Mouse (Mus musculus) lung, embryonic 16.5 days (tissue): ENCODE measurements around the gene Trpv1. TPM values are rescaled to one million over a fixed set of nuclear protein-coding genes. Genes with fewer than 3 reads are reported as not detected.

Experiments used
- ATAC-seq: fragments of 200-750 bp; cut with Nextera tagmentation; 2 replicates; pipeline ENCODE4 v1.8.0; 2017; ENCODE audit warnings: low read depth, mild to moderate bottlenecking, moderate library complexity
- H3K27ac ChIP-seq: fragments of 300-500 bp; sonication (generic); 2 replicates; pipeline ENCODE4 v1.5.1; 2014; ENCODE audit warnings: mild to moderate bottlenecking, control low read depth, low read length
- H3K27me3 ChIP-seq: fragments of 300-500 bp; sonication (generic); 2 replicates; pipeline ENCODE4 v1.6.1; 2014; ENCODE audit warnings: low read depth, low read length, mixed read lengths; ENCODE audit not compliant: control insufficient read depth, insufficient read depth
- H3K36me3 ChIP-seq: fragments of 300-500 bp; sonication (generic); 2 replicates; pipeline ENCODE4 v1.6.1; 2014; ENCODE audit warnings: low read length; ENCODE audit not compliant: control insufficient read depth, insufficient read depth
- H3K4me1 ChIP-seq: fragments of 300-500 bp; sonication (generic); replicated peaks from 2 replicates; pipeline ENCODE4 v1.6.1; 2014; ENCODE audit warnings: low read length, mixed read lengths; ENCODE audit not compliant: control insufficient read depth, insufficient read depth
- H3K4me2 ChIP-seq: fragments of 300-500 bp; sonication (generic); 2 replicates; pipeline ENCODE4 v1.6.1; 2014; ENCODE audit warnings: low read depth, low read length, control low read depth
- H3K4me3 ChIP-seq: fragments of 300-500 bp; sonication (generic); 2 replicates; pipeline ENCODE4 v1.5.1; 2014; ENCODE audit warnings: mild to moderate bottlenecking, low read length, control low read depth
- H3K9ac ChIP-seq: fragments of 300-500 bp; sonication (generic); 2 replicates; pipeline ENCODE4 v1.6.1; 2014; ENCODE audit warnings: low read length, control low read depth
- H3K9me3 ChIP-seq: fragments of 300-500 bp; sonication (generic); 2 replicates; pipeline ENCODE4 v1.6.1; 2016; ENCODE audit warnings: low read length; ENCODE audit not compliant: control insufficient read depth
- WGBS: fragments of 180-500 bp; shearing (Covaris S2); extraction: QIAGEN DNeasy Blood & Tissue Kit; methylation state at CpG from one replicate; pipeline ENCODE4 v1.1.7; 2014; 5-methylcytosine and 5-hydroxymethylcytosine counted together
- polyA plus RNA-seq: library from polyadenylated mRNA; unstranded; fragments of >200 nt; fragmentation: Nextera tagmentation; extraction: Ambion mirVana; gene quantifications from 2 replicates; pipeline ENCODE4 v1.2.1, GENCODE M21; 2015

The Trpv1 gene
- polyA plus RNA-seq, 1 experiment from 2014 or later = 0.05 TPM

GRCm38 (mm10) chr11:73225856-73226255 lies 8.2 kb upstream of the Trpv1 start:
- no peak overlapping the region for H3K9ac ChIP-seq
- no peaks in the 10 kb centered on the region for H3K27me3 ChIP-seq
- WGBS = 85% methylated on average over 6 of the region's 6 CpGs
- no peaks in the 10 kb centered on the region for H3K4me1 ChIP-seq
- H3K9me3 ChIP-seq = no peaks in the 10 kb centered on the region
- H3K27ac ChIP-seq = no peak overlapping the region
- no peak for ATAC-seq
- H3K4me2 ChIP-seq = no peak overlapping the region
- no peaks in the 10 kb centered on the region for H3K36me3 ChIP-seq
- no peak overlapping the region for H3K4me3 ChIP-seq

DNA sequence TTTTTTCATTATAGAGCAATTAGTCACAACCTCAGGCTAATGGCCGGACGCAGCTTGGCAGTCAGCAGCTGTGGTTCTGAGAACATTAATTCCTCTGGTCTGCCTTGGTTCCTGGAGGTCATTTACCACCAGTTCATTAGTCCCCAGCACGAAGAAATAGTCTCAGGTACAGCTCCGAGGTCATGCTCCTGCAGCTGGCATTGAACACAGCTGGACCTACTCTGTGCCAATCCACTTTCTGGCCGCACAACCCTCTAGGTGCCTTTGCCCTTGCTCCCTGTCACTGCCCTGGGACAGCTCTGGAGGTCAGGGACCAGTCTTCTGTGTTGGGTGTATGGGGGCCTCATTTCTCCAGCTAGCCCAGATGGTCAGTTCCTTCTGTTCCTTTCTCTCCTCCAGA lies 5.2 kb upstream of the Trpv1 start:
- no peak overlapping the region for H3K4me3 ChIP-seq
- no peaks in the 10 kb centered on the region for H3K27me3 ChIP-seq
- no peak overlapping the region for H3K27ac ChIP-seq
- H3K4me2 ChIP-seq = no peak overlapping the region
- H3K9me3 ChIP-seq = no peaks in the 10 kb centered on the region
- WGBS = 73% methylated on average over 5 of the region's 5 CpGs
- H3K36me3 ChIP-seq = no peaks in the 10 kb centered on the region
- no peak for ATAC-seq
- H3K9ac ChIP-seq = no peak overlapping the region
- no peaks in the 10 kb centered on the region for H3K4me1 ChIP-seq

DNA sequence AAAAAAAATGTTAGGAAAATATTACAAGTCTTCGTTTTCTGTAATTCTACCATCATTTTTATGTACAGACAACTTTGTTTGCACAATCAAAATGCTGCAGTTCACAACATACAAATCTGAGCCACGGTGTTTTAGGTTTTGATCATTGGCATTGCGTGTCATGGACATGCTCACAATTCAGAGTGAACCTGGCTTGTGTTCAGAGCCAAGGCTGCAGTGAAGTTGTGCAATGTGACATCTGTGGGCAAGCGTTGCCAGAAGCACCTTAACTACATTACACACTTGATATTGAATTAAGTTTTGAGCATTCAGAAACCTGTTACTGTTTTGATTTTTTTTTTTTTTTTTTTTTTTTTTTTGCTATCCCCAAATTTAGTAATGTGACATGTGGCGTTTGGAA lies 4.0 kb upstream of the Trpv1 start:
- Histone ChIP-seq H3K4me2 (no peak overlapping the region), H3K4me3 (no peak overlapping the region), H3K27me3 (no peaks in the 10 kb centered on the region), H3K27ac (no peak overlapping the region), H3K36me3 (no peaks in the 10 kb centered on the region), H3K9ac (no peak overlapping the region), H3K9me3 (no peaks in the 10 kb centered on the region), H3K4me1 (no peaks in the 10 kb centered on the region; the same call in 1 of the 2 replicates)
- ATAC-seq = no peak
- 78% methylated on average over 5 of the region's 5 CpGs for WGBS

DNA sequence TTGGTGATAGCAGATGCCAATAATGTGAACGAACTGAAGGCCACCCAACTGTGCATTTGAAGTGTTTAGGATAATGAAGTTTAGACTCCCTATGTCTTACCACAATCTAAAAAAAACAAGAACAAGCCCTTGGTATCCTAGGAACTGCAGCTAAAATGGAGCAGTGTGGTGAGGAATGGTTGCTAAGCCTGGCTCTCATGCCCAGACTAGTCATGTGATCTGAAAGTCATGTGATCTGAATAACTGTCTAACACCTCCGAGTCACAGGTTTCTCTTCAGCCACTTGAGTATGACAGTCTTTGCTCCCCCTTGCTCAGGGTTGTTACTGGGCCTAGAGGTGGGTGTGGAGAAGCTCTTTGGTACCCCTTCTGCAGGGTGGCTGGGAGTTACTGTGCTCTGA lies 1.6 kb upstream of the Trpv1 start:
- Histone ChIP-seq H3K4me3 (no peak overlapping the region), H3K4me2 (no peak overlapping the region), H3K27ac (no peak overlapping the region), H3K27me3 (no peaks in the 10 kb centered on the region), H3K4me1 (peaks cover 12% of the 10 kb centered on the region; the same call in 1 of the 2 replicates), H3K9me3 (no peaks in the 10 kb centered on the region), H3K9ac (no peak overlapping the region), H3K36me3 (no peaks in the 10 kb centered on the region)
- no peak for ATAC-seq
- WGBS = 48% methylated on average over 2 of the region's 2 CpGs

- no peak overlapping the region for H3K4me3 ChIP-seq
- no peaks in the 10 kb centered on the region for H3K9me3 ChIP-seq
- no peak overlapping the region for H3K4me2 ChIP-seq
- H3K4me1 ChIP-seq = peaks cover 12% of the 10 kb centered on the region; the same call in 1 of the 2 replicates
- no peak overlapping the region for H3K9ac ChIP-seq
- no peaks in the 10 kb centered on the region for H3K36me3 ChIP-seq
- ATAC-seq = peak; percentile 84
- no peak overlapping the region for H3K27ac ChIP-seq
- H3K27me3 ChIP-seq = no peaks in the 10 kb centered on the region
- 17% methylated on average over 5 of the region's 5 CpGs for WGBS
Measured at GRCm38 (mm10) chr11:73235990-73236701, 2.1 kb downstream of the Trpv1 start.

- Histone ChIP-seq H3K9ac (no peak overlapping the region), H3K4me3 (no peak overlapping the region), H3K4me1 (peaks cover 12% of the 10 kb centered on the region; the same call in 1 of the 2 replicates), H3K9me3 (no peaks in the 10 kb centered on the region), H3K27me3 (no peaks in the 10 kb centered on the region), H3K27ac (no peak overlapping the region), H3K4me2 (no peak overlapping the region), H3K36me3 (no peaks in the 10 kb centered on the region)
- peak; percentile 11; the same call in 1 of the 2 replicates for ATAC-seq
- WGBS = 39% methylated on average over 3 of the region's 3 CpGs
Measured at GRCm38 (mm10) chr11:73236731-73237130, 2.6 kb downstream of the Trpv1 start.

GRCm38 (mm10) chr11:73242199-73242598 lies 8.1 kb downstream of the Trpv1 start:
- Histone ChIP-seq H3K4me3 (no peak overlapping the region), H3K27ac (no peak overlapping the region), H3K27me3 (no peaks in the 10 kb centered on the region), H3K4me2 (no peak overlapping the region), H3K9ac (no peak overlapping the region), H3K36me3 (no peaks in the 10 kb centered on the region), H3K9me3 (no peaks in the 10 kb centered on the region), H3K4me1 (0 out of 2 replicates have a peak, but pooled peaks cover 2% of the 10 kb centered on the region)
- no peak for ATAC-seq
- WGBS = 74% methylated on average over 6 of the region's 6 CpGs

- no peak for ATAC-seq
- WGBS = 81% methylated on average over 4 of the region's 4 CpGs
- Histone ChIP-seq H3K36me3 (no peaks in the 10 kb centered on the region), H3K4me1 (no peaks in the 10 kb centered on the region), H3K4me2 (no peak overlapping the region), H3K27me3 (no peaks in the 10 kb centered on the region), H3K9me3 (no peaks in the 10 kb centered on the region), H3K27ac (no peak overlapping the region), H3K4me3 (no peak overlapping the region), H3K9ac (no peak overlapping the region)
Measured at GRCm38 (mm10) chr11:73242777-73243176, 8.7 kb downstream of the Trpv1 start.

DNA sequence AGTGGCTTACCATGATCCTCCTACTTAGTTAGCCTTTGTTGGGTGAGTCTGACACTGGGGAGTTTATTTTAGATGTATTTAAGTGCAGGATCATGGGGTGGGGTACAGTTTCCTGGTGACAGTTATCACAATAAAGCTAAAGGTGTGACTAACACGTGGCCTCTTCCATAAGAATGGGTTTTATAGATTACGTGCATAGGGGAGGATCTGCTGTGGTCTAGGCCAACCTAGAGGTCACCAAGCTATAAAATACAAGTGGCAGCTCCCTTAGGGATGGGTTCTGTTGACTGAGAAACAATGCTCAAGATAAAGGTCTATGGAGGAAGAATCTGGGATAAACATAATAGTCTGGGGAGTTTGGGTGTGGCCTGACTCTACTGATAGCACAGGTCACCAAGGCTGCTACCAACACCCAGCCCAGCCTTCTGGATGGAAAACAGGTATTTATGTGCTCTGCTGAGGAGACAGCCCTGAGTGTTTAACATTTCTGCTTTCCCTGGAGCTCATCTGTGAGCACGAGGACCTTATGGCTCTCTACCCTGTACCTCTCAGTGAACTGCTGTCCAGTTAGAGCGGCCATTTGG lies 23.4 kb downstream of the Trpv1 start:
- H3K36me3 ChIP-seq = no peaks in the 10 kb centered on the region
- H3K4me1 ChIP-seq = no peaks in the 10 kb centered on the region
- H3K9ac ChIP-seq = no peak overlapping the region
- H3K27ac ChIP-seq = no peak overlapping the region
- no peak for ATAC-seq
- no peak overlapping the region for H3K4me3 ChIP-seq
- H3K27me3 ChIP-seq = no peaks in the 10 kb centered on the region
- H3K9me3 ChIP-seq = no peaks in the 10 kb centered on the region
- no peak overlapping the region for H3K4me2 ChIP-seq
- 66% methylated on average over 4 of the region's 4 CpGs for WGBS
